Mouse (Mus musculus) retina, adult 2 months (tissue): ENCODE measurements around the gene Cog5.

Experiments
- DNase-seq: peaks from one replicate; pipeline ENCODE4 v3.0.0-alpha.2; 2012; ENCODE audit warnings: low read depth, low spot score

Cog5 gene

GRCm38 (mm10) chr12:31937613-31938012, 282.9 kb downstream of the Cog5 start:
- DNase-seq, result no peak

GRCm38 (mm10) chr12:31938391-31938997, 283.8 kb downstream of the Cog5 start:
- no peak for DNase-seq

GRCm38 (mm10) chr12:31939026-31939425, 284.4 kb downstream of the Cog5 start:
- DNase-seq, result no peak

GRCm38 (mm10) chr12:31943020-31943654, 288.5 kb downstream of the Cog5 start:
- DNase-seq, result no peak

GRCm38 (mm10) chr12:31944405-31944804, 289.7 kb downstream of the Cog5 start:
- DNase-seq, result no peak

- no peak for DNase-seq
These were observed 292.8 kb downstream of the Cog5 start for GRCm38 (mm10) chr12:31947476-31947875.

GRCm38 (mm10) chr12:31948101-31949000, 293.7 kb downstream of the Cog5 start:
- DNase-seq, result no peak

- peak; percentile 64 for DNase-seq
These were observed 294.6 kb downstream of the Cog5 start for GRCm38 (mm10) chr12:31949193-31949741.

GRCm38 (mm10) chr12:31949759-31950658, 295.3 kb downstream of the Cog5 start, which contains the start of gene Hbp1:
Gene Hbp1 (minus strand): TSS chr12:31950535.
- peak; percentile 100 for DNase-seq

GRCm38 (mm10) chr12:31950659-31951031, 296.0 kb downstream of the Cog5 start:
- DNase-seq, result no peak

GRCm38 (mm10) chr12:31955843-31956242, 301.2 kb downstream of the Cog5 start:
- DNase-seq, result no peak

GRCm38 (mm10) chr12:31964074-31964473, 309.4 kb downstream of the Cog5 start:
- DNase-seq, result no peak

GRCm38 (mm10) chr12:31965517-31966212, 311.0 kb downstream of the Cog5 start:
- DNase-seq, result no peak

- DNase-seq, result no peak
These were observed 311.7 kb downstream of the Cog5 start for GRCm38 (mm10) chr12:31966405-31966804.

- peak; percentile 45 for DNase-seq
These were observed 312.9 kb downstream of the Cog5 start for GRCm38 (mm10) chr12:31967536-31967935.

GRCm38 (mm10) chr12:31969111-31969510, 314.4 kb downstream of the Cog5 start:
- DNase-seq, result no peak

- no peak for DNase-seq
These were observed 316.9 kb downstream of the Cog5 start for GRCm38 (mm10) chr12:31971547-31971946.

- DNase-seq, result peak; percentile 51
These were observed 319.0 kb downstream of the Cog5 start for GRCm38 (mm10) chr12:31973473-31974172.

- DNase-seq, result no peak
These were observed 321.9 kb downstream of the Cog5 start for GRCm38 (mm10) chr12:31976544-31976943.
